Mouse (Mus musculus): Measurements from ENCODE around the gene Igsf9b.

The Igsf9b gene

DNA sequence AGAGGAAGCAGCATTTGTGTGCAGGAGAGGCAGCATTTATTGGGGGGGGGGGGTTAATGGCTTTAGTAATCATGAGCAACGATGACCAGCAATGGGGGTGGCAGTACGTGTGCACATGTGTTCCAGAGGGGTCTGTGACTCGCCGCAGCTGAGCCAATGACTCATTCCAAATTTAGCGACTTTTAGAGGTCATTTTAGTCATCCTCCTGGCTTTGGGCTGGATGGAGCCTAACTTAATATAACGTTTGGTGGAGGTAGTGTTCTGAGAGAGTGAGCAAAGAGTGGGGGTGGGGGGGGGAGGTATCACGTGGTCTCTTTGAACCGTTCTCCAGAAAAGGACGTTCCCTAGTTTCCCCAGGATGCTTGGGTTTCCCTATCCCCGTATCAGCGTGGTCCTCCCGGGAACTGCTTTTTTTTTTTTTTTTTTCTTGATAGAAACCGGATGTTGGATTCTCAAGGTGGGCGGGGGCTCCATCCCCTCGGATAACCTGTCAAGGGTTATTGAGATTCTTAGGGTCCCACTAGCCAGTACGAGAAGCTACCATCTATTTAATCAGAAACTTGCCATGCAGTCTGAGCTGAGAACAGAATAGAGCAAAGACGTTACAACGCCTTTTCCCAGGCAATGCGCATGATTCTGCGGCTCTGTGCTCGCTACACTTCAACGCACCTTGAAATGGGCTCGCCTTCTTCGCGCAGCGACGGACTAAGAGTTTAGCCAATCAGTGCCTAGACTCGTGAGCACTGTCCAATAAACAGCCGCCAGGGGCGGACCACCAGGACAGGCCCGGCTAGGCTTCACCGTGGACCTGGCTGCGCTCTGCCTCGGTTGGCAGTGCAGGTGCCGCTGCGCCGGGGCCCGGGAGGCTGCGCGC, at the start of gene Igsf9b:
TSS of gene Igsf9b (plus strand) at position 794 of the 875 bp plus-strand sequence.
- DNase-seq = no peak

DNA sequence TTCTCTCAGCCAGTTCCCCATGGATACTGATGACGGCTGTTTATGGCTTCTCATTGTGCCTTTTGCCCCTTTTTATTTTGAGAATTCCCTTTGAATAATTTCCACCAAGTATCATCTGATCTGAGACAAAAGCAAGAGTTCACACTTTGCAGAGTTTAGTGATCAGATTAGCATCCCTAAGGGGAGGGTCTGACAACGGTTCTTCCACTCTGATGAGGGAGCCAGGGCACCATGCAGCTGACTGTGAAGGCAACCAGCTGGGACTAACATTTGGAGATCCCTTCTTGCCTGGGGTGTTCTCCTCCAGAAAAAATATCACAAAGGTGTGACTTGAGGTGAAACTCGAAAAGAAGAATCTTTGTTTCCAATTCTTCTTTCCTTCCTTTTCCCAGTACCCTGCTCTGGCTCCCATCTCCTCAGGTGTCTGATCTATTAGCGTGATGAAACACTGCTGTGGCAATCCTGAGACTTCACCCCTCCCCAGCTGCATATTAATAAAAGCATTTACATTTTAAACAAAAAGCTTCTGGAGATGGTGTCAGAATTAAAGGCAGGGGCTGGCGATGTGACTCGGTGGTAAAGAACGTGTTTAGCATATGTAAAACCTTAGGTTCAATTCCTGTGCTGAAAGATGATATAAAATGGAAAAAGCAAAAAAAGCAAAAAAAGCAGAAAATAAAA, 46.8 kb upstream of the Igsf9b start:
- no peak for DNase-seq

DNA sequence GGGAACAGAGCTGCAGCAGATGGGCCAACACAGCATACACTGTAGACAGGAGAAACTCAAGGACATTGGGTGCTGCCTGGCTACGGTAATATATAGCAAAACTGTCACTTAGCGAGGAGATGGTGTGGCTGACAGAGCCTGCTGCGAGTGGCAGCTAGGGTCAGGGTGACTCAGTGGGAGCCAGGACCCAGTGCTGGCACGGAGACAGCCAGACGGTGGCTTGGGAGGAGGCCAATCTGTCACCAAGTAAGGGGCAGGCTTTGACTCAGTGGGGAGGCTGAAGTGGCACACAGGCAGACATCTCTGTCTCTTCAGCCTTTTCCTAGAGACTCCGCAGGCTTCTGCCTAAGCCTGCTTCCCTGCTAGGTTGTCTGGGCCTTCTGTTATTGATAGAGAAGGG, 42.5 kb upstream of the Igsf9b start:
- DNase-seq = no peak

DNA sequence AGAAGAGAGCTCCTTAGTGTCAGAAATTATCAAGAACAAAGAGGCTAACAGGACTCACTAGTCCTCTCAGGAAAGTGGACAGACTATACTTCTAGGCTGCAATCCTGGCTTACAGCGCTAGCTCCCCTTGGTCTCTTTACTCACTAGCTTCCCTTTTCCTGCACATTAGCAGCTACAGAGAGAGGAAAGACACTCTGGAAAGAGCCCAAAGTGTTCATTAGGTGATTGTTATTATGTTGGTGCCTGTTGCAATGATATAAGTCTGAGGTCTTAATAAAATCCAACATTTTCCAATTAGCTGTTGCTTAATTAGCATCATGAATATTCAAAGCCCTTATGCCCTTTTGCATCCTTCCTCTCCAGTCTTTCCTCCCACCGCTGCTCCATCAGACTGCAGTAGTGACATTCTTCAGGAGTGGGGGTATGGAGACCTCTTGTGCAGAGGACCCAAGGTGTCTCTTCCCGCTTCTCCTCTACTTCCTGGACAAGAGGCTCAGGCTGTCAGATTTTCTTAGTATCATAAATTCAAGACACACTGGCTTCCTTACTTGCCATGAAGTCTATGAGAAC, 38.5 kb upstream of the Igsf9b start:
- no peak for DNase-seq

DNA sequence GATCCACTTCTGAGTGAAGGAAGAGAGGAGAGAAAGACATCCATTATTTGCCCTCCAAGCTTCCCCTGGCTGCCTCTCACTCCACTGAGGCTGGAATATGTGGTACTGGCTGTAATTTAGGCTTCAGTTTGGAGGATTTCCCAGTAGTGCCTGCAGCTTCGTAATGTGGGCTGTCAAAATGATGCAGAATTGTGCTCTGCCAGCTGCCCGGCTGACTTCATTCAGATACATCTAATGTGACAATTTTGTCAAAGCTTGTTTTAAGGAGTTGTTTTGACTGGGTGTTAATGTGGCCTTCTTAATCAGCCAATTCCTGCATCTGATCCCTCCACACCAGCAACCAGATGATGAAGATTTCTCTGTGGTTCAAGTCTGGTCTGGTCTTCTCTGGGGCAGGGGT, 37.1 kb upstream of the Igsf9b start:
- no peak for DNase-seq

DNA sequence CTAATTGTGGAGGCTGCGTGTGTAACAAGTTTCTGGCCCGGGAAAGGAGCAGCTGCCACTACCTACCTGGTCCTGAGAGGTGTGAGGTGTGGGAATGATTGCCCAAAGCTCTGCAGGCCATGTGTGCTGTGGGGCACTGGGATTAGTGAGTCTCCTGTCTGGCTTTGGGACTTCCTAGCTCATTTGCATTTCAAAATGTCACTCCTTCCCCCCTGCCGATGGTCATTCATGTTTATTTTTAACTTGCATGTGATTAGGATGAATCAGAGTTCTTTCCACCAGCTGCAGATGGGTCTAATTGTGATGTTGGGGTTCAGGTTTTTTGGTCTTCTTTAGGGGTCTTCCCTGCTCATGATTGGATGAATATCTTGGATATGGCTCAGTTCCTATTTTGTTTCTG, 34.0 kb upstream of the Igsf9b start:
- no peak for DNase-seq

DNA sequence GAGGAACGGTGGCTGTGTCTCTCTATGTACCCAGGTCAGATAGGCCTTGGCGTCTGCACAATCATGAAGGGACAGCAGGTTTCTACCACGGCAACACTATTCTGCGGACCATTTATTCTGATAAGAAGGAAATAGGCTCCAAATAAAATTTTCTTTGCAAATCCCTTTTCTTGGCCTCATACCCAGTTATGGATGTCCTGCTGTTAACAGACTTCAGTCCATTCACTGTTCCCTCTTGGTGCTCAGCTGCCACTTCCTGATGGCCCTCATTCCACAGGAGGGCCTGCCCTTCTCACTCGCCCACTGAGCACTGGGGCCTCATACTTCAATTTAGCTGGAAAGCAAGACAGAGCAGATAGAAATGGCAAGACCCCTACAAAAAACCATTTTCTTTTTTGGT, 31.1 kb upstream of the Igsf9b start:
- no peak for DNase-seq

DNA sequence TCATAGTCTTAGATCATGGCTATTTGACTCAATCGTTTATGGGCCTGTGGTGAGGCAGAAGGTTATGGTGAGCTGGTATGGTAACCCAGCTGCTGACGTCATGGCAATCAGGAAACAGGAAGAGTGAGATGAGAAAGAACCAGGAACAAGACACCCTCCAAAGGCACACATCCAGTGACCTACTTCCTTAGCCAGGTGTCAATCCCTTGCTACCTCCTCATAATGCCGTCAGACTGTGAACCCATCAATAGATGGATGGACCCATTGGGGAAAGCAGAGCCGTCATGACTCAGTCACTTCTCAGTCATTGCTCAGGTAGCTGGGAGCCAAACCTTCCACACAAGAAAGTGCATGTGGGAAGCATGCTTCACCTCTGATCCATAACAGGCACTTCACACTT, 30.5 kb upstream of the Igsf9b start:
- DNase-seq = no peak

DNA sequence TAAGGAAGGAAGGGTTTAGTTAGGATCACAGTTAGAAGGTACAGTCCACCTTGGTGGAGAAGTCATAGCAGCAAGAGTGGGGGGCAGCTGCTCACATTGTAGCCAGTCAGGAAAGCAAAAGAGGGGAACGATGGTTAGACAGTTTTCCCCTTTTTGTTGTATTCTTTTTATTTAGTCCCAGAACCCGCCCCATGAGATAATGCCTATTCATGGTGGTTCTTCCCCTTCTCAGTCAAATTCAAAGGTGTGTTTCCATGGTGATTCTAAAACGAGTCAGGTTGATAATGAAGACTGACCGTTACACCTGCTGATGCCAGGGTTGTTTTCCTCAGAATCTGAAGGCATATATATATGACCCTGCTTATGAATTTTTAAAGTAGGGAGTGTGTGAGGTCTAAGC, 29.7 kb upstream of the Igsf9b start:
- no peak for DNase-seq

DNA sequence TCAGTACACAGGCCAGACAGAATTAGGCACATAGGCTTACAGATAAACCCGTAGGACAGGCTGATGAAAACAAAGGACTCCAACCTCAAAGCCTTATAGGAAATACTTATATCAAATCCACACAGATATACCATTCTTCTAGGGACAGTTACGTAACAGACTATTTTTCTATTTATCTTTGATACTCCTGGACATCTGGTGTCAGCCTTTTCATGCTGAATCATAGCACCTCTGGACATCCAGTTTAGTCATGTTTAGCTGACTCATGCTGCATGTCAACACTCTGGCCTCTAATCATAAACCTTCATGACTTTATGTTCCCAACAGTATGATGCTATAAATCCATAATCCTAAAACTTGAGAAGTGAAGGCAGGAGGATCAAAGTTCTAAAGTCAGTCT, 29.1 kb upstream of the Igsf9b start:
- no peak for DNase-seq

DNA sequence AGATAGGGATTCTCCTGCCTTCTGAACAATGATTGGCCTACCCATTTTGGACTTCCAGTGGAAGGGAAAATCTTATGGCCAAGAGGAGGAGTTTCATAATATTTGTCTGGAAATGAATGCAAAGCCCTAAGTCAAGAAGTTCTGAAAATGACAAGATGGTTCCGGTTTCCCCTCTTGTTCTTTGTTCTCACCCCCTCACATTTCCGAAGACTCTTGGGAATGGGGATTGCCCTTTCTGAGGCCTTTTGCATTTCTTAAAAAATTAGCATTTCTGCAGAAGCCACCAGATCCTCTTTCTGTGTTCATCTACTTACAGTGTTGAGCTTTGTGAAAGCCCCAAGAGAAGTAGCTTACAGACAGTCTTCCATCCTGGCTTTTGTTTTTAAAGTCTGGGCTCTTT, 27.1 kb upstream of the Igsf9b start:
- no peak for DNase-seq

DNA sequence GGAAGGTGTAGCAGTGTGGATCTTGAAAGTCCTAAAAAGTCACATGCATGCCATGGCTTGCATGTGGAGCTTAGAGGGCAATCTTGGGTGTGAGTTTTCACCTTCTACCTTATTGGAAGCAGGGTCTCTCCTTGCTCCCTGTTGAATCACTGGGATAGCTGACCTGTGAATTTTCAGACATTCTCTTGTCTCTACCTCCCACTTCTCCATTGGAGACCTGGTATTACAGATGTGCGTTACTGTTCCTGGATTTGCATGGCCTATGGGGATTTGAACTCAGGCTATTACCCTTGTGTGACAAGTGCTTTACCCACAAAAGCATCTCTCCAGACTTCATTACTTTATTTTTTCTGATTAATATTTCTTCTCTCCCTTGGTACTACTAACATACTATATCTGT, 26.1 kb upstream of the Igsf9b start:
- DNase-seq = no peak

DNA sequence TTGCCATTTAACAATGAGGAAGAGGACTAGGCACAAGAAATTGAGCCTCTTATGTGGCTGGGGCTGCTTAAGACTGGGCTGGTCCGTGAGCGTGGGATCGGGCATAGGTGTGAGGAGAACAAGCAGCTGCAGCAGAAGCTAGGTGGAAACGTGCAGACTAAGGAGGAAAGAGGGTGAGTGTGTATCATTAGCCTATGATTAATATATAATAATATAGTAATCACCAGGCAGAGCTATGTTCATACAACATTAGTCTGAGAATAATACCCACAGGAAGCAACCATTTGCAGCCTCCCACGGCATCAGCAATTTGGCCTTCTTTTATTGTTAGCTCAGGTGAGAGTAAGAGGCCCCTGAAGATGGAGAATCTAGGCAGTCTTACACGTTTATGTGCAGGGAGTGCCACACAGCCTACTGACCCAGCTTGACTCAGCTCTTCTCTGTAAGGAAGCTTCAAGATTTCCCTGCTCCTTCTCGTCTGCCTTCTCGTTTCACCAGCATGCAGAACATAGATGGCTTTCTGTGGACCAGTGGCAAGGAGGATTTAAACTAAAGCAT, 22.6 kb upstream of the Igsf9b start:
- no peak for DNase-seq

DNA sequence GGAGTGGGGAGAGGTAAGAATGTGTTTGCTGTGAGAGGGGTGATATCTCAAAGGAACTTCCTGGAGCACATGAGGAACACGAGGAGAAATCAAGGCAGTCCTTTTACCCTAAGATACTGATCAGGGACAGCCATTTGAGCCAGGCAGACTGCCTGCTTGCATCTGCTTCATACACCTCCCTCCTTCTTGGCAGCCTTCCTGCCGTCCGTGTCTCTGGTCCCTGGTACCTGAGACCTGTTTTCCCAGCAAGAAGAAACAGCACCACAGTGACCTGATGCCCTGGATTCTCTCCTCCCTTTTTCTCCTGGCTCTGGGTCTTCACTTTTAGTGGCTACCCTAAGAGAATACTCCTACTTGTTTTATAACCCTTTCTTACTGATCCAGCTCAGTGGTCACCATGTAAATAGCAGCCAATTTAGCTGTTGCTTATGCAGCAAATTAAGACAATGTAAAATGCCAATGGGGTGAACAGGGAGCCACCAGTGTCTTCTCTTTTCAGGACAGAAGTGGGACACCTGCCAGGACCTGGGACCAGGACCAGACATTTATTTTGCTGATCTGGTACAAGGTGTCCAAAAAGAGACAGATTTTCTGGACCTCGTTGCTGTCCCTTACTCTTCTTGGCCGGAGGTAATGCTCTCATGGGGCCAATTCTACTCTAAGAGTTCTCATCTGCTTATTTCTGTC, 21.5 kb upstream of the Igsf9b start:
- DNase-seq = no peak

DNA sequence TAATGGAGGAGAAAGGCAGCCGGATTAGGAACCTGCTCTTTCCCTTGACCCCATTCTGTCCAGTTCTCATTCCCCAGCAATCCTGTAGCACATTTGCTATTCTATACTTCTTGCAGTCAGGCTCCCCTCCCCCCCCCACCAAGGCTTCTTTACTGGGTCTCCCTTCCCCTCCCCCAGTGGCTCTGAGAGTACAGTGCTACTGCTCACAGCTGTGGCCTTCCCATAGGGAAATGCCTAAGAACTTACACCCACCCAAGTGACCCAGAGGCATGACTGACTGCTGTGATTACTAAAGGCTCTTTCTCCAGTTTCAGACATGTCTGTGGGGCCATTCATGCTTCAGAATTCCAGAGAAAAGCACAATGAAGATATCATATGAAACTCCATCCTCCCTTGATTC, 20.0 kb upstream of the Igsf9b start:
- no peak for DNase-seq

DNA sequence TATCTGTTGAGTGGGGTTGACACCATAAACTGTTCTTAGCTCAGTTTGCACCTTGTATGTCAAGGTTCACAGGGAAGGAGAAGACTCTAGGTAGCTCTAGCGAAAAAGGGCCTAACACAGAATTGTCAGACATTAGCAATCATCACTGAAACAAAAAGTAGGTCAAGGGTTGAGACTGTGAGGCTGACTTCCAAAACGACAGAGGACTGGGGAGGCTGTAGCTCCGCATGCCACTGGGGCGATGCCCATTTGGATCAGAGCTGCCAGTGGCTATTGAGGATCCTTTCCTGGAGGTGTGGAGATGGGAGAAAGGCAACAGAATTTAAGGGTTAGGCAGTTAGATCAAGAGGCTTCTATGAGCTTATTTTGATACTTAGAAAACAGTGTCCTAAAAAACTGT, 18.0 kb upstream of the Igsf9b start:
- no peak for DNase-seq

DNA sequence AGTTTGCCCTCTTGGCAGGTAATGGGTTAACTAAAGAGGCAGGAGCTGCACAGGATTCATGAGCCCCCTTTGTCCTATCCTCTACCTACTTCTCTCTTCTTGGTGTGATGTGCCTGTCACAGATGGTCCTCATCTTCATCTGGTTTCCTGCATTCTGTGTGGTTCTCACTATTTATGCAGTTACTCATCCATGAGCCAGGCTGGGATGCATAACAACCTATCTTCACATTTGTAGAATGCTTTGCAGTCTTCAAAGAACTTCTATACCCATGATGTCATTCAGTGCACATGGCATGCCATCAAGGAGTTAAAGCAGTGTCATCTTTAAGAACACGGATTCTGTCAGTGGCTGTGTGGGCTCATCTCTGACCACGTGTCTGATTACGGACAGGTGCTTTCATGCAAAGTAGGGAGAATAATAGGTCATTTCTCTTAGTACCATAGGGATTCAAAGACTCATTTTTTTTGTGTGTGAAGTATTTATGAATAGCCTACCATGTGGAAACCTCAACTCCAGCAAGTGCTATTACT, 13.2 kb upstream of the Igsf9b start:
- DNase-seq = no peak

DNA sequence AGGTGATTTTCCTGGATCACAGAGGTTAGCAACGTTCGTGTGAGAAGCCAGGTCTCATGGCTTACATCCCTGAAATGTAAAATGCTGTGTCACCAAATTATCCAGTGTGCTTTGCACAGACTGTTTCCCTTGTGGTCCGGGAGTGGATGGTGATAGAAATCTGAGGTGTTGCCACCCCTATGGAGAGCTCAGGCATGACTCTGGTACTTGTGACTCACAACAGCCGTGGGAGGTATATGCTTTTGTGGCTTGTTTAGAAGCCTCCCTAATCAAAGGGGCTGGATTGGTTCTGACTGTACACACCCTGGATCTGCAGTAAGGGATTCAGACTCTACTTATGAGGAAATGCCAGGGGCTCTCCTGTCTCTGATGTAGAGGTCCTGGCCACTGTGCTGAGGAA, 12.7 kb upstream of the Igsf9b start:
- DNase-seq = no peak

DNA sequence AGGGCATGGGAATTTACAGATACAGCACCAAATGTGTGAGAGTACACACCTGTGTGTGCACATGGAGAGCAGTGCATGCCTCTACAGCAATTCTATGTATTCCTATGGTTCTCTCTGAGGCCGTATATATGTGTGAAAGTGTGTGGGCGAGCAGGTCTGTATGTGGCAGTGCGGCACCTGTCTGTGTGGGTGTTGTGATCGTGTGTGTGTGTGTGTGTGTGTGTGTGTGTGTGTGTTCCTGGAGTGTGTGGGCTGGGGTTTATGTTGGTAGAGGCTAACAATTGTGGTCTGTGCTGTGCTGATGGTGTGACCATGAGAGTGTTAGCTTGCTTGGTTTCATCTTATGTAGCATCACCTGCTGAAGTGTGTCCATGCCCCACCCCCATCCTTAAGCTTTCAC, 12.1 kb upstream of the Igsf9b start:
- DNase-seq = no peak

DNA sequence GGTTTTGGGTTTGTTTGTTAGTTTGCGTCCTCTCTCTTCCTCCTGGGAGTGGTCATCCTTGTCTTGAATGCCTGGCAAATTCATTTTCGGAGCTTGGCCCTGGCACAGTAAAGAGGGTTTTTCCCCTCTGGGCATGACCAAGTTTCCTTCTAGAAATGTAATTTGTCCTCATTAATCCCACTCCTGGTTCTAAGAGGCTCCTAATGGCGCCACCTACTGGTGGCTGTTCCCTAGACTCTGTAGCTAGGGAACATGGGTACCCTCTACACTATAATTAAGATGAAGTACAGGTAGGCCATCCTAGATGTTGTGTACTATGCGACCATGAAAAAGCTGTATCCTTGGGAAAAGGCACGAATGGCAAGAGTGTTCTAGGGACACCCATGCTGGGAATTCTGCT, 11.6 kb upstream of the Igsf9b start:
- DNase-seq = no peak

DNA sequence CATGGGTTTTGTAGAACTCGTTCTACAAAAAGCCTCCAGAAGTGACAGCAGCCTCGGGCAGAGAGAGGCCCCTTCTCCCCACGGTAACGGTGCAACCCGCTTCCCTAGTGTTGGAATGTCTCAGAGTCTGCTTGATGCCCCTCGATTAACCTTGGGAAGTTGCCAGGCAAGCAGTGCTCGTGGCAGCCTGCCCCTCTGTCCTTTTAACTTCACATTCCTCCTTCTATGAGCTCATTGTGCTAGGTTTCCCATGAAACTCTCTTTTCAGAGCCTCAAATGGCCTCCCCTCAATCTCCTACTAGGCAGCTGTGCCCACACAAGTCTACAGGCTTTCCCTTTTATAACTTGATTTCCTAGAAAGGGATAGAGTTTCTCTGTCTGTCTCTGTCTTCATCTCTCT, 10.6 kb upstream of the Igsf9b start:
- no peak for DNase-seq

DNA sequence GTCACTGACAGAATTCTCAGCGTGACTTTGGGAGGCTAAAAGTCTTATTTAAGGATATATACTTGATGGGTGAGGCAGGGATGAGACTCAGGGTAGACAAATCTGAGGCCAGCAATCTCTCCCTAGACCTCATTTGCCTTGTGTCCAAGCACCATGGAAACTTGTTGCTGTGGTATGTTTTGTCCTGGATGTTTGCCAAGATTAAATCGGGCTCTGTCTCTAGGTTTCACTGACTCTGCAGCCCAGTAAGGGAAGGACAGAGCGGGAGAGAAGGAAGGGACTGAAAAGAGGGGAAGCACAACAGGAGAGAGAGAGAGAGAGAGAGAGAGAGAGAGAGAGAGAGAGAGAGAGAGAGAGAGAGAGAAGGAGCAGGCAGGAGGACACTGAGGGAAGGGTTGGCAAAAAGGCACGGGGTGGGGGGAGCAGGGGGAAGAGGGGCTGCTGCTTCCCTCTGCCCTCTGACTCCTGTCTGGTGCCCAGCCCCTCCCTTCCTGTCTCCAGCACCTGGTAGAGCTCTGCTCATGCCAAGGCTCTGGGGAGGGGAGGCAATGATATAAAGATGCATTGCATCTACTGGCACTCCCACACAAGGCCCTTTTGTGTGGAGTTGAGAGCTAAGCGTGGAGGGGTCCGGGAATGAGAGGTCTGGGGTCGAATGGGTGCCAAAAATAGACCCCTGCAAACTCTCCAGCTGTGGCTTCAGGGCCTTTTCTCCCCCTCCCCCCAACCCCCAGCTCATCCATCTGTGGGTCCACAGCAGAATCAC, 9.3 kb upstream of the Igsf9b start:
- DNase-seq = no peak
